Mouse (Mus musculus) brain, embryonic 14.5 days (tissue): ENCODE measurements at regions not wholly inside any gene's neighbourhood (a gene's known extent, or its start where the extent isn't known, plus 50 kb on each side); places are given as distances from the start of the nearest gene placed in this dataset.
A peak's percentile ranks its signal among the peaks of the same experiment; 100 is the strongest.

Experiments used
- CTCF ChIP-seq: fragments of 200-500 bp; IDR thresholded peaks from 2 replicates; pipeline ENCODE4 v1.5.1; 2012; ENCODE audit warnings: inconsistent platforms, mild to moderate bottlenecking, moderate library complexity, borderline replicate concordance; ENCODE audit not compliant: insufficient read depth, insufficient read length; ENCODE audit errors: extremely low read depth
- POLR2A ChIP-seq: fragments of 200-500 bp; IDR thresholded peaks from 2 replicates; pipeline ENCODE4 v1.6.1; 2012; ENCODE audit warnings: mild to moderate bottlenecking, inconsistent platforms, borderline replicate concordance; ENCODE audit not compliant: poor library complexity, insufficient read depth, insufficient read length, severe bottlenecking; ENCODE audit errors: extremely low read depth

- TF ChIP-seq POLR2A = no peak
- TF ChIP-seq CTCF = peak; percentile 29; the same call in 1 of the 2 replicates
These were observed 78.3 kb upstream of the Man2a1 start for GRCm38 (mm10) chr17:64522213-64522612.
